Mouse (Mus musculus): ENCODE results near the gene Mrpl52.

The Mrpl52 gene

GRCm38 (mm10) chr14:54426689-54427398, at the start of gene Mrpl52:
Gene Mrpl52 (plus strand): TSS chr14:54426909.
- DNase-seq (ENCODE audit: low spot score) = peak; percentile 76

DNA sequence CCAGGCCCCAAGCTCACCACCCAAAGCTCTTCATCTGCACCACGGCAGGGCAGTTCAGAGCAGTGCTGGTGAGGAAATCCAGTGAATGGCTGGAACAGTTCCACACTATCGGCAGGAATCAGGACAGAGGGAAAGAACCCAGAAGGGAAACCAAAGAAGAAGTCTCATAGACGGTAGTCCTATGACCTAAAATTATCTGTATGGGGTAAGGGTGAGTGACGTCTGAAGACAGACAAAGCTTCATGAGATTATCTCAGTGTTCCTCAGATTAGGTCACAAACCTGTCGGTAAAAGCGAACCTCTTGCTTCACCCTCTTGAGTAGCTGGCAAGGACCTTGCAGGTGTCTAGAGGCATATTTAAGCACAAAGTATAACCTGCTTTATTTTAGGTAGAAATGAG, 49.5 kb upstream of the Mrpl52 start:
- no peak for DNase-seq (ENCODE audit: low spot score)

GRCm38 (mm10) chr14:54379571-54379970, 47.1 kb upstream of the Mrpl52 start:
- DNase-seq (ENCODE audit: low spot score) = no peak

- DNase-seq (ENCODE audit: low spot score) = no peak
Measured at GRCm38 (mm10) chr14:54380616-54381015, 46.1 kb upstream of the Mrpl52 start.

DNA sequence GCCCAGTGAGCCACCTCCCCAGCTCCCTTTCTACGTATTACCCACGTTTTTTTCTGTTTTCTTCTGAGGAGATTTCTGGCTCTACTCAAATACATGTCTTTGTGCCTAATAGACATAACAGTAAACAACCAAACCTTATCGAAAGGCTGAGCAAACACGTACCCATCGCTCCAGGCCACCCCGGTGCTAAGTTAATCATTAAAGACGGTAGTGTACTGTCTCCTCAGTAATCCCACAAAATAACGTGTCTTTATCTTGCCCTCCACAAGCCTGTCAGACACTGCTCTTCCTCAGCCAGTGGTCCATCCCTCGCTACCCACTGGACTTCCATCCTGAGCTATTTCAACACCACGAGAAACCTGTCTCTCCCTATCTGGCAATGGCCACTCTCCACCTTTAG, 44.9 kb upstream of the Mrpl52 start:
- no peak for DNase-seq (ENCODE audit: low spot score)

- DNase-seq (ENCODE audit: low spot score) = no peak
Measured at GRCm38 (mm10) chr14:54382641-54383040, 44.1 kb upstream of the Mrpl52 start.

DNA sequence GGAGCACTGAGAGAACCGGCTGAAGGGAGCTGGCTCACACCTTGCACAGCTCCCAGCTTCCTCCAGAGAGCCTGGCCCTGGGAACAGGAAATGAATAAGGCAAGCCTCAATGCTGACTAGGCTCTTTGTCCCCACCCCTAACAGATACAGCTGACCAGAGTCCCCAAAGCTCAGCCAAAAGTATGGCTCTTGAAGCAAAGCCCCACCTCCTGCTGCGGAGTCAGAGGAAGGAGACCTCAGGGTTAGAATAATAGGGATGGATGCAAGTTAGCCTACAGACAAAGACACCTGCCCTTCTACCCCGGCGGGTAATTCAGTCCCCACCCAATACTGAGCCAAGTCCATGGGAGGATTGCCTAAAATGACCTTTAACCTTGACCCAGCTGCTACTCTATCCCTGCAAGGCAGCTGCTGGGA, 43.3 kb upstream of the Mrpl52 start:
- no peak for DNase-seq (ENCODE audit: low spot score)

DNA sequence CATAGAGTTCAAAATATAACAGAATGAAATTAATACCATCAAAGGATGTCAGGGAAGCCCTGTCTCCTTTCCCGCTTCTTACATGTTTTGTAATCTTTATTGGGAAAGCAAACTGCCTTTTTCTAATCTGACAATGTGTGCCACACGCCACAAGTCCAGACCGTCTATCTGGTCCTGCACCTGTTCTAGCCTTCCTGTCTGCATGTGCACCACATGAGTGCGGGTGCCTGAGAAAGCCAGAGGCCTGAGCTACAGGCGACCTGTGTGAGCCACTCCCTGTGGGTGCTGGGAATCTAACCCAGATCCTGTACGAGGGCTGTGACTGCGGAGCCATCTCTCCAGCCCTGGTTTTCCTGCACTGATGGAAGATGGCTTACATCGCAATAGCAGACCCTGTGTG, 42.3 kb upstream of the Mrpl52 start:
- no peak for DNase-seq (ENCODE audit: low spot score)

- DNase-seq (ENCODE audit: low spot score) = no peak
Measured at GRCm38 (mm10) chr14:54385968-54386618, 40.6 kb upstream of the Mrpl52 start.

DNA sequence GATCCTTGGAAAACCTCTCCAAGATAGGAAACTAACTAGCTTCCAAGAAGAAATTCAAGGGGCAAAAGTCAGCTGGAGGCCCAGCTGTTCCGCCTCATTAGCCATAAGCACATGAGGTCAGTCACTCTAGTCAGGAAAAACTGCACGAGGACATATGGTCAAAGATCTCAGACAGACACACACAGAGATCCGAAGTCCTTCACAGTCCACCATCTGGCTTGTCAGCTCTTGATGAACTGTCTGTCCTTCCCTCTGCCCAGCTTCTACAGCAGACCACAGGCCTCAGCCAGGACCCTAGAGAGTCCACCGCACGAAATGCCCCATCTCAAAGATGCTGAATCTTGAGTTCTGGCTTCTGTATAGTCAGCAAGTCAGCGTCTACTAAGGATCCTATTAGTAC, 39.2 kb upstream of the Mrpl52 start:
- no peak for DNase-seq (ENCODE audit: low spot score)

- no peak for DNase-seq (ENCODE audit: low spot score)
Measured at GRCm38 (mm10) chr14:54390843-54391242, 35.9 kb upstream of the Mrpl52 start.

- no peak for DNase-seq (ENCODE audit: low spot score)
Measured at GRCm38 (mm10) chr14:54393794-54394193, 32.9 kb upstream of the Mrpl52 start.

- no peak for DNase-seq (ENCODE audit: low spot score)
Measured at GRCm38 (mm10) chr14:54394309-54394708, 32.4 kb upstream of the Mrpl52 start.

- no peak for DNase-seq (ENCODE audit: low spot score)
Measured at GRCm38 (mm10) chr14:54396685-54397084, 30.0 kb upstream of the Mrpl52 start.

- DNase-seq (ENCODE audit: low spot score) = no peak
Measured at GRCm38 (mm10) chr14:54397872-54398527, 28.7 kb upstream of the Mrpl52 start.

DNA sequence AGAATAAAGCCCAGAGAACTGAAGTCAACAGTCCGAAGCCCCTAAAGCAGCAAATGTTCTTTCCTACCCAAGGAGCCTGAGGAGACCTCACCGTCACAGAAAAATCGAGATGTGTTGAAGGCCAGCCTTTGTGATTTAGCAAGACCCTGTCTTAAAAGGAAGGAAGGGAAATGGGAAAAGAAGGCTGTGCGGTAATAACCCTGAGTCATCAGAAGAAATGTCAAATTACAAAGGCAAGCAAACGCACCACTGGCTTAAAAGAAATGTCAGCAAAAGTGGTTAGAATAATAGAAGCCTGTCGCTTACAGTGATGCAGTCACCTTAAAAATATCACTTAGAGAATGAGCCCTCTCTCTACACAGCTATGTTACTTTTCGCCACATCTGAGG, 28.2 kb upstream of the Mrpl52 start:
- DNase-seq (ENCODE audit: low spot score) = no peak

DNA sequence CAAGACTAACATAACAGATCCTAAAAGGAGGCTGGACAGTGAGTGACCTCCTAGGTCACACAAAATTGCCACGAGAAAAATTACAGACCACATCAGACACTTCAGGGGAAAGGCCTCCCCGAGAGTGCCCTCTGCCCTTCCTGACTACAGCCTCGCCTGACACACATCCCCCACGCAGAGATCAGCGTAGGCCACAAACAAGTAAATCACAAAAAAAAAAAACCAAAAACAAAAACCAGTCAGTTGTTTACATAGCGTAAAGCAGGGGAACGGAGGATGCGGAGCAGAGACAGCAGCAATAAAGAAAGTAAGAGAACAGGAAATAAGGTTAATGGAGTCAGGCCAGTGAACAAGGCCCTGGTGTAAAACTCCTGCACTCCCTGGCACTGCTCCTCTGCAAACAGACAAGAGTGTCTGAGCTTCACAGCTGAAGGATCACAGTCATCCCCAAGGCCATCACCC, 27.8 kb upstream of the Mrpl52 start:
- DNase-seq (ENCODE audit: low spot score) = no peak

DNA sequence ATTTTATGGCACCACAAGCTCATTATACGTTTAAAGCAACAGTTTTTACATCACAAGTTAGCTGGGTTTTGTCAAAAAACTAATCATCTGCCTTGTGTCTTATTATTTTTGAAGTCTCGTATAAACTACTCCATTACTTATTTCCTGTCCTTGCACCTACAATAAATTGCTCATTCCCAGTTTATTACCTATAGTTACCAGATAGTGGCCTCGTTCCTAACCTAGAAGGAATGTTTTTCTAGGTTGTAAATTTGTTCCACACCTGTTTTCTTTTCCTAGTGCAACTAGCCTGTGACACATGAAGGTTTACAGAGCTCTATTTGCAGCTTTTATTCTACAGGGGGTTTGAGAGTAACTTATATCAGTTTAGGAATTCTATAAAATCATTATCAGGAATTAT, 25.0 kb upstream of the Mrpl52 start:
- no peak for DNase-seq (ENCODE audit: low spot score)

DNA sequence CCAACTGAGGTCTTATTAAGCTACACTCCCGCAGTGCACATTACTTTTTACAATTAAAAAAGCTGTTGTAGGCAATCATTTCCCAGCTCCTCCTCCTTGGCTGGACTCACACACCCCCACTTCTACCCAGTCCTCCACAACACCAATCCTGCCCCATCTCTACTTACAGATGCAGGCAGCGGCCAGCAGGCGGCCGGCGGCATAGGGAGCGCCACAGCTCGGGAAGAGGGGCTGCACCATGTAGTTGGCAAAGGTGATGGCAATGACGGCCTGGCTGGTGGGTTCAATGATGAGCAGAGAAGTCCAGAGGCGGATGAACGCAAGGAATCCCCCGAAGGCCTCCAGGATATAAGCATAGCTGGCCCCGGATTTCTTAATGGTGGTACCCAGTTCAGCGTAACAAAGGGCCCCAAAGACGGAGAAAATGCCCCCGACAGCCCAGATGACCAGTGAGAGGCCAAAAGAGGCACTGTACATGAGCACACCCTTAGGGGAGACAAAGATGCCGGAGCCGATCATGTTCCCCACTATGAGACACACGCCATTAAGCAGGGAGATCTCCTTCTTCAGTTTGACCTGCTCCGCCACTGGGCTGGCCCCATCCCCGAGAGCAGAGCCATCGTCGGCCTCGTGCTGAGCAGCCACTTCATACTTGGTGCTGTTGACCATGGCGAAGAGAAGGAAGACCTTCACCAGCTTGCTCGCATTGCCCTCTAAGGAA, 18.2 kb upstream of the Mrpl52 start:
- DNase-seq (ENCODE audit: low spot score) = no peak

DNA sequence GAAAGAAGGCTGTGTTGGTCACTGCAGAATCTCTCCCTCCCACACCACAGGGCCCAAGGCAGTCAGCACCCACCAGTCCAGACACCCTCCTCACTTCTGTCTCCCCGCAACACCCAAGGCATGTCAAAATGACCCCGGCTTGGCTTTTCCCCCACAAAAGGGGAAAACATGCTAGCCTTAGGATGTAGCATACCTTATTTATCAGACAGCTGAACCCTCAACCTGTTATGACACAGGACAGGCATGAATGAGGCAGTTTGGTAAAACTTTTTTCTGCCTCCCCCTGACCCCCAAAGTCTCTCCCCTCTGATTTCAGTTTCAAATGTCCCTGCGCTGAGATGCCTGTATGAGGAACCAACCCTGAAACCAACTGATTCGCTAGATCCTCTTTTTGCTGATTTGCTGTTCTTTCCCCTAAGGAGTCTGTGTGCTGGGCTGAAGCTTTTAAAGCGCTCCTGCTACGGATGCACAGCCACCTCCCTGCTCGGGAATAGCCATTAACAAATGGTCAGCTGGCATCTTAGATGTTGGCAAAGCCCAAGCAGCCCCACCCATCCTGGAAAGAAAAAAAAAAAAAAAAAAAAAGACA, 17.6 kb upstream of the Mrpl52 start:
- DNase-seq (ENCODE audit: low spot score) = no peak

DNA sequence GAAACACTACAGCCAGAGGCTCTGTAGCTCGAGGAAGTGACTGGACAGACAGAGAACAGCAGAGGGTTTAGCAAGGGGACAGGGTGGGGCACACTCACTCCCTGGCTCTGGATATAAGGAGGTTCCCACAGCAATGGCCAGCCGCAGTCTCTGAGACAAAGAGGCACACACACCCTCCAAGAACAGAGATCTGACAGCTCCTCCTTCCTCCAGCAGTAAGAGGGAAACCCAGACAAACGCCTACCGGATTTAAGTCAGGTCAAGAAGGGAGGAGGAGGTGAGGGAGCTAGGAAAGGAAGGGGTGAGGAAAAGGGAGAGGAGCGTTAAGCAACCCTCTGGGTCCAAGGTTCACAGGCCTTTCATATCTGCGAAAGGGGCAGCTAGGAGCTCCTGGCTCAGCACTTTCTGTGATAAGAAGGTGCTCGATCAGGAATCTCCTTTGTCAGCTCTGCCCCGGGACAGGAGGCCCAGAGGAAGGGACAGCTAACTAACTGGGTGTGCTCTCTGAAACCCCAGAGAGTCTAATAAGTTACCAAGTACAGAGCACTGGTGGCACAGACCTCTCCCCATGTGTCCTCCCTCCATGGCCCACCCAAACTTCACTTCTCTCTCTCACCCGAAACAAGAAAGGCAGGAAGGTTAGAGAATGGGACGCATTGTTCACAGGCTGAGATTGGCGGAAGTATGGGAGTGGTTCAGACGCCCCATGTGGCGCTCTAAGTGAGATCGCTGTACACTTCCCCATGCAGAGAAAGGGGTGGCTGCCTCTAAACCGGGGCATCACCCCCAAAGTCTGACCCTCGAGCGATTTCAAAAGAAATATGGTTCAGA, 16.5 kb upstream of the Mrpl52 start:
- no peak for DNase-seq (ENCODE audit: low spot score)
